Comparison of ENCODE assay signal across 9 mouse cellular contexts in genomic region chr19:42631541-42631961, GRCm38 (mm10). TPM values are rescaled to one million over a fixed set of nuclear protein-coding genes. Genes with fewer than 3 reads are reported as not detected.
A peak's percentile ranks its signal among the peaks of the same experiment; 100 is the strongest.
DNase-seq lines count a peak whose midpoint lies in the region; ATAC-seq and TF ChIP-seq lines count a peak whose summit lies in the region.
"Had no signal": no experiment of that assay in that cellular context is flagged by ENCODE, and none has a peak within 500 bp of the region (broad histone marks: within the 10 kb centered on the region; RNA-seq: fewer than 3 reads in every experiment).

No protein-coding gene starts in this region.

- no peaks in the 10 kb centered on the region for H3K36me3 ChIP-seq in embryonic facial prominence, embryonic 13.5 days
- no peaks in the 10 kb centered on the region for H3K36me3 ChIP-seq in liver, adult 2 months (ENCODE audit: control insufficient read depth, insufficient read depth, low read length)

- no peaks in the 10 kb centered on the region for H3K9me3 ChIP-seq in embryonic facial prominence, embryonic 13.5 days

- H3K79me2 ChIP-seq in liver, adult 2 months (ENCODE audit: control insufficient read depth, insufficient read depth, low read length), result no peaks in the 10 kb centered on the region

- H3K4me2 ChIP-seq in embryonic facial prominence, embryonic 13.5 days, result peak overlapping the region; percentile 39

- peaks cover 20% of the 10 kb centered on the region for H3K4me1 ChIP-seq in embryonic facial prominence, embryonic 13.5 days
- H3K4me1 ChIP-seq in liver, adult 2 months (ENCODE audit: control insufficient read depth, insufficient read depth, low read length), result no peaks in the 10 kb centered on the region

- no peak for TF ChIP-seq CTCF in liver, adult 2 months (IDR thresholded peaks at IDR 0.05; ENCODE audit: low read depth, low read length)

- H3K27ac ChIP-seq in embryonic facial prominence, embryonic 13.5 days, result no peak overlapping the region
- H3K27ac ChIP-seq in liver, adult 2 months (replicated peaks; ENCODE audit: insufficient read depth, low read depth, low read length), result no peak overlapping the region

- WGBS in embryonic facial prominence, embryonic 13.5 days, result 18% methylated on average over 8 of the region's 8 CpGs
- 21% methylated on average over 8 of the region's 8 CpGs for WGBS in liver, adult 2 months

- no peak for TF ChIP-seq POLR2A in liver, adult 2 months (IDR thresholded peaks at IDR 0.05; ENCODE audit: extremely low read depth, insufficient read depth, low read length)

- peak; percentile 64; the same call in 1 of the 2 replicates for ATAC-seq in frontal cortex, adult (ENCODE audit: low TSS enrichment)
- ATAC-seq in embryonic facial prominence, embryonic 13.5 days (ENCODE audit: insufficient number of reproducible peaks, insufficient read depth, low FRiP score, low TSS enrichment, low read depth), result no peak
- ATAC-seq in megakaryocyte-erythroid progenitor cell, adult 5-6 weeks (replicated peaks; ENCODE audit: low FRiP score, low TSS enrichment, poor library complexity, severe bottlenecking), result no peak

- H3K27me3 ChIP-seq in embryonic facial prominence, embryonic 13.5 days, result no peaks in the 10 kb centered on the region
- H3K27me3 ChIP-seq in liver, adult 2 months (ENCODE audit: control insufficient read depth, insufficient read depth, low read length), result no peaks in the 10 kb centered on the region; the same call in 1 of the 2 replicates

- no peak overlapping the region for H3K9ac ChIP-seq in embryonic facial prominence, embryonic 13.5 days
- H3K9ac ChIP-seq in liver, adult 2 months (ENCODE audit: low read depth, low read length), result no peak overlapping the region

- no peak overlapping the region for H3K4me3 ChIP-seq in embryonic facial prominence, embryonic 13.5 days
- H3K4me3 ChIP-seq in liver, adult 2 months (ENCODE audit: insufficient read depth, low read depth, low read length), result no peak overlapping the region

- DNase-seq in frontal cortex, postnatal 25 days (ENCODE audit: low spot score in 2 of 2), result no peak
- peak; percentile 54 for DNase-seq in heart, postnatal 4 days
- DNase-seq in liver, adult 2 months (ENCODE audit: extremely low read depth, low read depth, low spot score), result peak; percentile 10
- peak; percentile 12 for DNase-seq in right cerebral cortex, postnatal 4 days
- DNase-seq in spleen, postnatal 14 days (ENCODE audit: low spot score in 2 of 2), result no peak

RNA-seq across cellular contexts. Expression of gene Loxl4, which starts 18.9 kb away (rescaled TPM):
- 1.7 and 2.9 TPM in 2 replicates for polyA plus RNA-seq in embryonic facial prominence, embryonic 13.5 days (2015; fragmentation: Nextera tagmentation; extraction: Ambion mirVana)
- total RNA-seq in heart, postnatal 4 days (2021), result 1 to 10 TPM; 1.9 TPM
- 0.74 and 1.1 TPM in 2 replicates for total RNA-seq in liver, adult 2 months (2014; rRNA removed)
- polyA plus RNA-seq in liver, adult 2 months (2012; rRNA removed), result 2.3 and 4.3 TPM in 2 replicates
- not detected in 2 replicates for total RNA-seq in megakaryocyte-erythroid progenitor cell, adult 5-6 weeks (2014; fragmentation: Nextera tagmentation)
- total RNA-seq in megakaryocyte-erythroid progenitor cell, adult 5-6 weeks (2017), result not detected in 2 replicates
- total RNA-seq: CH12.LX had no signal

Comparison
In these comparisons a context has a peak if more than half of its experiments do, and no peak if none do; other contexts are left out.
1. DNase-seq: peak in heart, postnatal 4 days (single experiment), liver, adult 2 months (single experiment) and right cerebral cortex, postnatal 4 days (single experiment); none in frontal cortex, postnatal 25 days (0 of 2) and spleen, postnatal 14 days (0 of 2).